Mouse (Mus musculus) C2C12 (cell line): Measurements from ENCODE around the gene Gm20388. TPM values are rescaled to one million over a fixed set of nuclear protein-coding genes. Genes with fewer than 3 reads are reported as not detected.

Source experiments
- H3K27me3 ChIP-seq: one replicate; pipeline ENCODE4 v1.6.1; 2011; ENCODE audit not compliant: control insufficient read depth, insufficient read depth, insufficient read length
- H3K36me3 ChIP-seq: one replicate; pipeline ENCODE4 v1.6.1; 2011; ENCODE audit not compliant: control insufficient read depth, insufficient read depth
- H3K4me3 ChIP-seq: one replicate; pipeline ENCODE4 v1.5.1; 2011; ENCODE audit warnings: mild to moderate bottlenecking, control low read depth; ENCODE audit not compliant: poor library complexity, insufficient read depth, severe bottlenecking
- H3K79me2 ChIP-seq: one replicate; pipeline ENCODE4 v1.6.1; 2011; ENCODE audit not compliant: control insufficient read depth, insufficient read depth
- H3K79me3 ChIP-seq: one replicate; pipeline ENCODE4 v1.6.1; 2011; ENCODE audit warnings: low read depth, control low read depth
- H3ac ChIP-seq: one replicate; pipeline ENCODE3; 2011; ENCODE audit warnings: low read depth; ENCODE audit not compliant: control insufficient read depth, insufficient read length
- CEBPB ChIP-seq: IDR thresholded peaks from one replicate; pipeline ENCODE4 v1.6.1; 2011; ENCODE audit warnings: low read depth, mild to moderate bottlenecking, control low read depth, moderate library complexity
- CTCF ChIP-seq: IDR thresholded peaks from one replicate; pipeline ENCODE4 v1.5.1; 2011; ENCODE audit not compliant: control insufficient read depth, insufficient read depth, insufficient read length
- FOSL1 ChIP-seq: IDR thresholded peaks from one replicate; pipeline ENCODE4 v1.8.0; 2011; ENCODE audit warnings: mild to moderate bottlenecking, low read length; ENCODE audit not compliant: poor library complexity, insufficient read depth, severe bottlenecking
- MAX ChIP-seq: IDR thresholded peaks from one replicate; pipeline ENCODE4 v1.6.1; 2011; ENCODE audit warnings: mild to moderate bottlenecking, control low read depth
- MYOD1 ChIP-seq: IDR thresholded peaks from one replicate; pipeline ENCODE4 v1.6.1; 2011; ENCODE audit warnings: low read depth; ENCODE audit not compliant: control insufficient read depth, insufficient read length
- MYOG ChIP-seq: IDR thresholded peaks from one replicate; pipeline ENCODE4 v1.6.1; 2011; ENCODE audit not compliant: control insufficient read depth, insufficient read length; ENCODE audit errors: extremely low read depth
- USF1 ChIP-seq: IDR thresholded peaks from one replicate; pipeline ENCODE4 v1.6.1; 2011; ENCODE audit warnings: low read depth, mild to moderate bottlenecking, control low read depth, moderate library complexity
- polyA plus RNA-seq: library from polyadenylated mRNA; unstranded; fragments of >200 nt; fragmentation: generic; extraction: Trizol; gene quantifications from one replicate; pipeline ENCODE4 v1.2.1, GENCODE M21; 2012; ENCODE audit warnings: missing spikeins

Gene Gm20388
- polyA plus RNA-seq, 1 experiment: 15.0 TPM

GRCm38 (mm10) chr8:121911400-121911799 is 2000.8 kb downstream of the Gm20388 start:
- TF ChIP-seq CTCF (no peak), MYOD1 (no peak), FOSL1 (no peak)
- Histone ChIP-seq H3ac (no peak overlapping the region), H3K4me3 (no peak overlapping the region), H3K79me2 (peaks cover 10% of the 10 kb centered on the region), H3K79me3 (peaks cover 5% of the 10 kb centered on the region), H3K27me3 (no peaks in the 10 kb centered on the region), H3K36me3 (no peaks in the 10 kb centered on the region)

GRCm38 (mm10) chr8:121911987-121912386 is 2001.3 kb downstream of the Gm20388 start:
- Histone ChIP-seq H3K79me3 (peaks cover 1% of the 10 kb centered on the region), H3K36me3 (no peaks in the 10 kb centered on the region), H3K27me3 (no peaks in the 10 kb centered on the region), H3ac (no peak overlapping the region), H3K79me2 (peaks cover 4% of the 10 kb centered on the region), H3K4me3 (no peak overlapping the region)
- TF ChIP-seq USF1 (no peak), MYOD1 (no peak), FOSL1 (no peak), MYOG (no peak), CTCF (no peak), CEBPB (no peak), MAX (no peak)

DNA sequence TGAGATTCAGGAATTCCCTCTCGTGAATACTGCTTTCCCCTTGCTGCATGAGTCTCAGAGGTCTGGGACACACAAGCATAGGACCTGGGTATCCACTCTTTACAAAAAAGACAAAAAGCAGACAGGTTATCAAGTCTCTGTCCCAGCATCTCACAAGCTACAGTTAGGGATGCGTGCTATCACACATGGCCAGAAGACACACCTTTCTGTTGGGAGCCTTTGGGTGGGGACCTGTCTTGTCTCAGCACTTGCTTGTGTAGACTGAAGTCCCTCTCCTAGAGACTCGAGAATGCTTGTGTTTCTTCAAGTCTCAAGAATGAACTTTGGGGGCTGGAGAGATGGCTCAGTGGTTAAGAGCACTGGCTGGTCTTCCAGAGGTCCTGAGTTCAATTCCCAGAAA is 2002.2 kb downstream of the Gm20388 start:
- Histone ChIP-seq H3K79me2 (no peaks in the 10 kb centered on the region), H3K4me3 (no peak overlapping the region), H3K36me3 (no peaks in the 10 kb centered on the region), H3K27me3 (peaks cover 3% of the 10 kb centered on the region), H3ac (no peak overlapping the region), H3K79me3 (no peaks in the 10 kb centered on the region)
- TF ChIP-seq MYOG (no peak), MAX (no peak), MYOD1 (no peak), FOSL1 (no peak), CTCF (no peak), USF1 (no peak), CEBPB (no peak)

- H3K79me2 ChIP-seq: no peaks in the 10 kb centered on the region
- H3K36me3 ChIP-seq: no peaks in the 10 kb centered on the region
- no peak for TF ChIP-seq MAX
- no peaks in the 10 kb centered on the region for H3K79me3 ChIP-seq
- H3ac ChIP-seq: no peak overlapping the region
- no peak overlapping the region for H3K4me3 ChIP-seq
- H3K27me3 ChIP-seq: peaks cover 5% of the 10 kb centered on the region
Measured at GRCm38 (mm10) chr8:121913378-121913777, 2002.7 kb downstream of the Gm20388 start.

- no peaks in the 10 kb centered on the region for H3K36me3 ChIP-seq
- no peak overlapping the region for H3K4me3 ChIP-seq
- no peak overlapping the region for H3ac ChIP-seq
- no peak for TF ChIP-seq USF1
- TF ChIP-seq MAX: no peak
- no peak for TF ChIP-seq CEBPB
- TF ChIP-seq CTCF: no peak
- no peak for TF ChIP-seq FOSL1
- TF ChIP-seq MYOG: no peak
- no peak for TF ChIP-seq MYOD1
- no peaks in the 10 kb centered on the region for H3K79me3 ChIP-seq
- no peaks in the 10 kb centered on the region for H3K79me2 ChIP-seq
- peaks cover 5% of the 10 kb centered on the region for H3K27me3 ChIP-seq
Measured at GRCm38 (mm10) chr8:121919158-121919557, 2008.5 kb downstream of the Gm20388 start.

DNA sequence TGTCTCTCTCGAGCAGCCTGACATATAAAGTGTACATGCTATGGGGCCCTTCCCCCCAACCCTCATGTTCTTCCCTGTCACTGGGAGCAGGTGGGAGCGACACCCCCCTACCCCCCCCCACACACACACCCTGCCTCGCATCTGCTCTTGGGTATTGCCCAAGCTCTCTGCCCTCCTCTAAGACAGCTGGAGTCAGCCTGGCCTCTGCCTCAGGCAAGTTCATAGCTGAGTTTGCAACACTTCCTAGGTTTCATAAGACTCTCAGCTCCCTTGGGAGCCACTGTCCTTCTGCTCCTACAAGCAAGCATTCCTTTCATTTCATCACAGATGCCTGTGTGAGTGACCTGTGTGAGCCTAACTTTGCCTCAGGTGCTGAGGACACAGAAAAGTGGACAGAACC is 2009.1 kb downstream of the Gm20388 start:
- Histone ChIP-seq H3K36me3 (no peaks in the 10 kb centered on the region), H3K79me2 (no peaks in the 10 kb centered on the region), H3K4me3 (no peak overlapping the region), H3K27me3 (peaks cover 5% of the 10 kb centered on the region), H3K79me3 (no peaks in the 10 kb centered on the region), H3ac (no peak overlapping the region)
- no peak for TF ChIP-seq MYOD1
- TF ChIP-seq USF1: no peak
- TF ChIP-seq CTCF: no peak

DNA sequence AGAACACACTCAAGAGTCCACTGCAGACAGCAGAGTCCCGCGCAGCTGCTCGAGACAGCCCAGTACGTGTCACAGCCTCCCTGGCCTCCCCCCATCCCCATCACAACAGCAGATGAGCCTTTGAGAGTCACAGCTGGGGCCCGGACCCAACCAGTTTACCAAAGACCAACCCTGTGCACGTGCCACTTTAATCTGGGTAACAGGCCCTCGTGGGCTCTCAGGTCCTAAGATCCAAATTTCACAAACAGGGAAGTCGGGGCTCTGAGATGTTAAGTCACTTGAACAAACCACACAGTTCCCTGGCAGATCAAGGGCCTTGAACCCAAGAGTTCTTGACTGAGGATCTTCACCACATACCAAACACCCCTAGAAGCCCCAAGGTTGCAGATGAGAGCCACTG is 2010.9 kb downstream of the Gm20388 start:
- H3K79me2 ChIP-seq: no peaks in the 10 kb centered on the region
- no peaks in the 10 kb centered on the region for H3K36me3 ChIP-seq
- no peak overlapping the region for H3K4me3 ChIP-seq
- TF ChIP-seq CEBPB (no peak), FOSL1 (no peak), MYOD1 (no peak), CTCF (no peak), MAX (no peak), MYOG (no peak)
- H3ac ChIP-seq: no peak overlapping the region
- peaks cover 5% of the 10 kb centered on the region for H3K27me3 ChIP-seq
- no peaks in the 10 kb centered on the region for H3K79me3 ChIP-seq
